Mouse (Mus musculus) brain, embryonic 14.5 days (tissue): ENCODE data around the gene Actn1.

Source experiments
- CTCF ChIP-seq: fragments of 200-500 bp; IDR thresholded peaks from 2 replicates; pipeline ENCODE4 v1.5.1; 2012; ENCODE audit warnings: inconsistent platforms, mild to moderate bottlenecking, moderate library complexity, borderline replicate concordance; ENCODE audit not compliant: insufficient read depth, insufficient read length; ENCODE audit errors: extremely low read depth
- POLR2A ChIP-seq: fragments of 200-500 bp; IDR thresholded peaks from 2 replicates; pipeline ENCODE4 v1.6.1; 2012; ENCODE audit warnings: mild to moderate bottlenecking, inconsistent platforms, borderline replicate concordance; ENCODE audit not compliant: poor library complexity, insufficient read depth, insufficient read length, severe bottlenecking; ENCODE audit errors: extremely low read depth

DNA sequence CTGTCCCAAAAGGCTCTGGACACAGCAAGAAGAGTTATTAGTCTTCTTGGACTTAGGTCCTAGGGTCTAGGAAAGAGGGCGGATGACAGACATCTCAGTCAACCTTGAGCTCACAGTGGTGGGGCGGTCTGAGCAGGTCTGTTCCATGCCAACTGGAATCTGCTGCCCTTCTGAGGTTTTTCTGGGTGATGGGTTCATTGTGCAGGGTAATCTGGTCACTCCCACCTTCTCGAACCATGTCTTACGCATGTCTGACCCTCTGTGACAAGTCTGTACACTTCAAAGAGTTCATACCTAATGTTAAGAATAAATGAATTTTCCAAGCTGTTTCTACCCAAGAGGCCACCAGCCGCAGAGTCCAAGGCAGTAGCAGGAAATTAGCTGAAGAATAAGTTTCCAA is 29.3 kb downstream of the Actn1 start:
- no peak for TF ChIP-seq CTCF
- no peak for TF ChIP-seq POLR2A
